ENCODE assay signal across 12 mouse cellular contexts in genomic region chr1:162773661-162774060, GRCm38 (mm10). TPM values are rescaled to one million over a fixed set of nuclear protein-coding genes. Genes with fewer than 3 reads are reported as not detected.
DNase-seq lines count a peak whose midpoint lies in the region; ATAC-seq lines count a peak whose summit lies in the region.
"Had no signal": no experiment of that assay in that cellular context is flagged by ENCODE, and none has a peak within 500 bp of the region (broad histone marks: within the 10 kb centered on the region; RNA-seq: fewer than 3 reads in every experiment).

No protein-coding gene starts in this region.

- no peaks in the 10 kb centered on the region for H3K36me3 ChIP-seq in hindbrain, embryonic 13.5 days
- no peaks in the 10 kb centered on the region for H3K36me3 ChIP-seq in hindbrain, embryonic 14.5 days (replicated peaks; ENCODE audit: control insufficient read depth, insufficient read depth)
- H3K36me3 ChIP-seq in midbrain, embryonic 15.5 days (replicated peaks) = no peaks in the 10 kb centered on the region

- H3K9ac ChIP-seq in hindbrain, embryonic 13.5 days = no peak overlapping the region
- H3K9ac ChIP-seq in hindbrain, embryonic 14.5 days = no peak overlapping the region
- no peak overlapping the region for H3K9ac ChIP-seq in midbrain, embryonic 15.5 days

- no peaks in the 10 kb centered on the region for H3K4me1 ChIP-seq in hindbrain, embryonic 13.5 days (replicated peaks)
- no peaks in the 10 kb centered on the region for H3K4me1 ChIP-seq in hindbrain, embryonic 14.5 days (replicated peaks; ENCODE audit: control insufficient read depth, insufficient read depth, low read length)
- no peaks in the 10 kb centered on the region for H3K4me1 ChIP-seq in midbrain, embryonic 15.5 days
- H3K4me1 ChIP-seq: megakaryocyte, embryonic 14.5 days had no signal

- no peak overlapping the region for H3K4me2 ChIP-seq in hindbrain, embryonic 13.5 days
- H3K4me2 ChIP-seq in hindbrain, embryonic 14.5 days (replicated peaks) = no peak overlapping the region
- H3K4me2 ChIP-seq in midbrain, embryonic 15.5 days = no peak overlapping the region

- H3K4me3 ChIP-seq in hindbrain, embryonic 13.5 days = no peak overlapping the region
- no peak overlapping the region for H3K4me3 ChIP-seq in hindbrain, embryonic 14.5 days (replicated peaks; ENCODE audit: low read length)
- no peak overlapping the region for H3K4me3 ChIP-seq in midbrain, embryonic 15.5 days
- H3K4me3 ChIP-seq: megakaryocyte, embryonic 14.5 days had no signal

- H3K27ac ChIP-seq in hindbrain, embryonic 13.5 days = no peak overlapping the region
- no peak overlapping the region for H3K27ac ChIP-seq in hindbrain, embryonic 14.5 days
- no peak overlapping the region for H3K27ac ChIP-seq in midbrain, embryonic 15.5 days

- no peaks in the 10 kb centered on the region for H3K27me3 ChIP-seq in hindbrain, embryonic 13.5 days
- H3K27me3 ChIP-seq in hindbrain, embryonic 14.5 days (ENCODE audit: control insufficient read depth, insufficient read depth, low read length) = no peaks in the 10 kb centered on the region
- no peaks in the 10 kb centered on the region for H3K27me3 ChIP-seq in midbrain, embryonic 15.5 days (replicated peaks)
- H3K27me3 ChIP-seq: megakaryocyte, embryonic 14.5 days had no signal

- no peak for DNase-seq in hindbrain, embryonic 14.5 days (ENCODE audit: low spot score)
- peak; percentile 5 for DNase-seq in A20 (ENCODE audit: low read depth, low spot score)
- peak; percentile 56 for DNase-seq in induced T-regulatory cell, adult 2 months (ENCODE audit: low read depth)
- DNase-seq in heart, adult 9 months (ENCODE audit: low spot score in 2 of 2) = no peak
- DNase-seq: cerebellum, postnatal 36 days; gastrocnemius, postnatal 14 days; kidney, adult 8-10 months had no signal

- 45% methylated on average over 4 of the region's 4 CpGs for WGBS in hindbrain, embryonic 13.5 days
- WGBS in hindbrain, embryonic 14.5 days = 49% methylated on average over 4 of the region's 4 CpGs
- 57% methylated on average over 4 of the region's 4 CpGs for WGBS in midbrain, embryonic 15.5 days

- H3K9me3 ChIP-seq in hindbrain, embryonic 13.5 days = no peaks in the 10 kb centered on the region
- H3K9me3 ChIP-seq in hindbrain, embryonic 14.5 days (ENCODE audit: control insufficient read depth, low read length) = no peaks in the 10 kb centered on the region
- H3K9me3 ChIP-seq in midbrain, embryonic 15.5 days = no peaks in the 10 kb centered on the region
- H3K9me3 ChIP-seq: megakaryocyte, embryonic 14.5 days had no signal

- peak; percentile 54; the same call in 1 of the 2 replicates for ATAC-seq in hindbrain, embryonic 13.5 days (ENCODE audit: low FRiP score)
- no peak for ATAC-seq in hindbrain, embryonic 14.5 days (ENCODE audit: low FRiP score)
- ATAC-seq in CD4-positive, CD25-positive, alpha-beta regulatory T cell, adult 4 months = peak; percentile 97
- no peak for ATAC-seq in midbrain, embryonic 15.5 days (replicated peaks)

RNA-seq across cellular contexts. Expression of gene Prrc2c, which starts 33.3 kb away (rescaled TPM):
- 165 and 170 TPM in 2 replicates for polyA plus RNA-seq in hindbrain, embryonic 13.5 days (2015; fragmentation: Nextera tagmentation; extraction: Ambion mirVana)
- 144 and 148 TPM in 2 replicates for polyA plus RNA-seq in hindbrain, embryonic 14.5 days (2014; fragmentation: Nextera tagmentation; extraction: Ambion mirVana)
- polyA plus RNA-seq in CD4-positive, CD25-positive, alpha-beta regulatory T cell, adult 4 months (2017; shearing (Covaris generic)) = 100 to 1,000 TPM; 259 to 407 TPM
- 142 and 158 TPM in 2 replicates for polyA plus RNA-seq in midbrain, embryonic 15.5 days (2015; fragmentation: Nextera tagmentation; extraction: Ambion mirVana)

RNA-seq across cellular contexts. Expression of gene Fmo4, which starts 40.1 kb away (rescaled TPM):
- 0.38 and 0.62 TPM in 2 replicates for polyA plus RNA-seq in hindbrain, embryonic 13.5 days (2015; fragmentation: Nextera tagmentation; extraction: Ambion mirVana)
- 0.31 and 0.88 TPM in 2 replicates for polyA plus RNA-seq in hindbrain, embryonic 14.5 days (2014; fragmentation: Nextera tagmentation; extraction: Ambion mirVana)
- not detected for polyA plus RNA-seq in CD4-positive, CD25-positive, alpha-beta regulatory T cell, adult 4 months (2017; shearing (Covaris generic))
- polyA plus RNA-seq in midbrain, embryonic 15.5 days (2015; fragmentation: Nextera tagmentation; extraction: Ambion mirVana) = 0.19 and 0.27 TPM in 2 replicates
- polyA plus RNA-seq: stomach, embryonic 14.5 days had no signal

Comparison
In these comparisons a context has a peak if more than half of its experiments do, and no peak if none do; other contexts are left out.
1. ATAC-seq: peak in hindbrain, embryonic 13.5 days (single experiment) and CD4-positive, CD25-positive, alpha-beta regulatory T cell, adult 4 months (single experiment); none in hindbrain, embryonic 14.5 days (single experiment) and midbrain, embryonic 15.5 days (single experiment).
2. DNase-seq: peak in A20 (single experiment) and induced T-regulatory cell, adult 2 months (single experiment); none in hindbrain, embryonic 14.5 days (single experiment) and heart, adult 9 months (0 of 2).